Mouse (Mus musculus): ENCODE measurements around the gene Ext2. TPM values are rescaled to one million over a fixed set of nuclear protein-coding genes. Genes with fewer than 3 reads are reported as not detected.

The Ext2 gene
- total and polyA plus RNA-seq, 2 experiments from 2014 or later, result 34.9 to 70.3 TPM

DNA sequence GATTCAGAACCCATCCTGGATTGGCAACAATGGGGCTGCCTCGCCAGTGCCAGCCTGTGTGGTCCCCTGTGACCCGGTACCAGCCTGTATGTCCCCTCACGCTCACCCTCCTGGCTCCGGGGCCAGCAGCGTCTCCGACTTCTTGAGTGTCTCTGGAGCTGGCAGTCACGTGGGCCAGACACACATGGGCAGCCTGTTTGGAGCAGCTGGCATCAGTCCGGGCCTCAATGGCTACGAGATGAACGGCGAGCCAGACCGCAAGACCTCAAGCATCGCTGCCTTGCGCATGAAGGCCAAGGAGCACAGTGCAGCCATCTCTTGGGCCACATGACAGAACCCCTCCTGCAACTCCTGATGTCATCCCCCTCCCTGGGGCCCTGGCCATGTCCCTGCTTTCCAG lies 145.1 kb downstream of the Ext2 start:
- DNase-seq (ENCODE audit: low spot score), result no peak
- no peak overlapping the region for H3K9ac ChIP-seq (replicated peaks; ENCODE audit: low read length)
- no peak overlapping the region for H3K27ac ChIP-seq
- H3K4me3 ChIP-seq (ENCODE audit: low read length), result no peak overlapping the region
- no peaks in the 10 kb centered on the region for H3K4me1 ChIP-seq (ENCODE audit: insufficient read depth, low read length)
- H3K9me3 ChIP-seq (ENCODE audit: low read length), result no peaks in the 10 kb centered on the region
- H3K27me3 ChIP-seq (ENCODE audit: insufficient read depth, low read length), result no peaks in the 10 kb centered on the region
- WGBS, result 65% methylated on average over 14 of the region's 14 CpGs
- no peak overlapping the region for H3K4me2 ChIP-seq (ENCODE audit: low read depth, low read length)
- TF ChIP-seq CTCF (IDR thresholded peaks at IDR 0.05; ENCODE audit: low read depth), result no peak
- no peaks in the 10 kb centered on the region for H3K36me3 ChIP-seq (ENCODE audit: insufficient read depth, low read length)
- ATAC-seq, result 0 out of 2 replicates have a peak, but pooled peaks have one; percentile 41

DNA sequence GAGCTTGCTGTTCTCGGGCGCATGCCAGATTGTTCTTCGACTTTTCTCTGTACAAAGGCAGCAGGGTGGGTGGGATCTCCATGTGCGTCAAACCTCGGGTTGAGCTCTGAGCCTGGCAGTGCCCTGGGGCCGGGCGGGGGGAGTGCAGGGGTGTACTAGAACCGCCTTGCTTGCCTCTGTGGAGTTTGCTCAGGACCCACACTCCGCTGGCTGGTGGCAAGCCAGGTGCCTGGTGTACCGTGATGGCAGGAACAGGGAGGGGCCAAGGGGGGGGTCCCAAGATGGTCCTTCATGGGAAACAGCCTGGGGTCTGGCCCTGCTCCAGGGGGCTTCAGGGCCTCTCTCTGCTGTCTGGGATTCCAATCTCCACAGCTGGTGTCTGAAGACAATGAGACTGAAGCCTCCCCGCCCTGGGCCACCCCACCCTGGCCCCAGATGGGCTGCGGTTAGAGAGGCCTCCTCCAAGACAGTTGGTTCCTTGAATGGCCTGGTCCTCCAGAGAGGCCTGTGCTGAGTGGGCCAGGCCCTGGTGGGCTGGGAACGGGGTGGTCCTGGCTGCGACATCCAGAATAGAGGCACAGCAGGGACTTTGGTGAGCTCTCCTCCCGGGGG lies 150.7 kb downstream of the Ext2 start:
- WGBS, result 52% methylated on average over 15 of the region's 15 CpGs
- H3K27ac ChIP-seq, result no peak overlapping the region
- H3K36me3 ChIP-seq (ENCODE audit: insufficient read depth, low read length), result no peaks in the 10 kb centered on the region
- no peak for TF ChIP-seq CTCF (IDR thresholded peaks at IDR 0.05; ENCODE audit: low read depth)
- H3K27me3 ChIP-seq (ENCODE audit: insufficient read depth, low read length), result no peaks in the 10 kb centered on the region
- H3K9ac ChIP-seq (replicated peaks; ENCODE audit: low read length), result no peak overlapping the region
- H3K9me3 ChIP-seq (ENCODE audit: low read length), result no peaks in the 10 kb centered on the region
- DNase-seq (ENCODE audit: low spot score) (peak; percentile 20), ATAC-seq (peak; percentile 50)
- H3K4me1 ChIP-seq (ENCODE audit: insufficient read depth, low read length), result no peaks in the 10 kb centered on the region
- H3K4me3 ChIP-seq (ENCODE audit: low read length), result no peak overlapping the region
- H3K4me2 ChIP-seq (ENCODE audit: low read depth, low read length), result no peak overlapping the region

DNA sequence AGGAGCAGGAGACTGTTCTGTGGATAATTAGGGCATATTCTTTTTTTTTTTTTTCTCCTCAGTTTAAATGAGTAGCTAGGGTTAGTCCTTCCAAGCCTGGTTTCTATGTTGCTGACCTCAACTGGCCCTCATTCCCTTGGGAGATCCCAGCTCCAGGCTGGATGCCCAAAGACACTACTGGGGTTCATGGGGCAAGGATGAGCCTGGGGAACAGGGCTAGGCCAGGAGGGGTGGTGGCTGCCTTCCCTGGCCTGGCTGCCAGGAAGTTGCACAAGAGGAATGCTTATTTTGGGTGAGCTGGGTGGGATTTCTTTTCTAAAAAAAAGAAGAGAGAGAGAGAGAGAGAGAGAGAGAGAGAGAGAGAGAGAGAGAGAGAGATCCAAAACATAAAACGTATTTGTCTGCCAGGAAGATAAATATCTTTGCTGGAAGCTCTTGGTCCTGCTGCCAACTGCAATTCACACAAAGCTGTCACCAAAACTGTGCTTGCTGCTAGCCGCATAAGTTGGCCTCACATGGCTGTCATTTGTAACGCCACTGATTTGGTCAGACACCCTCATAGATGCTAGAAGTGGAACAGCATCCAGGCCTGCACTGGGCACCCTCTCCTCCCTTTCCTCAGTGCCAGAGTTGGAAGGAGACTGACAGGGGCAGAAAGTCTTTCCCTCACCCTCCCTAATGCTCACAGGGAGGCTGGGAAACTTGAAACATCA lies 156.1 kb downstream of the Ext2 start:
- H3K27ac ChIP-seq, result no peak overlapping the region
- H3K4me2 ChIP-seq (ENCODE audit: low read depth, low read length), result no peak overlapping the region
- no peaks in the 10 kb centered on the region for H3K9me3 ChIP-seq (ENCODE audit: low read length)
- DNase-seq (ENCODE audit: low spot score), result no peak
- no peak for TF ChIP-seq CTCF (IDR thresholded peaks at IDR 0.05; ENCODE audit: low read depth)
- H3K4me3 ChIP-seq (ENCODE audit: low read length), result no peak overlapping the region
- no peaks in the 10 kb centered on the region for H3K27me3 ChIP-seq (ENCODE audit: insufficient read depth, low read length)
- H3K4me1 ChIP-seq (ENCODE audit: insufficient read depth, low read length), result no peaks in the 10 kb centered on the region
- H3K36me3 ChIP-seq (ENCODE audit: insufficient read depth, low read length), result no peaks in the 10 kb centered on the region
- no peak overlapping the region for H3K9ac ChIP-seq (replicated peaks; ENCODE audit: low read length)
- 40% methylated on average over 3 of the region's 3 CpGs for WGBS
- no peak for ATAC-seq

DNA sequence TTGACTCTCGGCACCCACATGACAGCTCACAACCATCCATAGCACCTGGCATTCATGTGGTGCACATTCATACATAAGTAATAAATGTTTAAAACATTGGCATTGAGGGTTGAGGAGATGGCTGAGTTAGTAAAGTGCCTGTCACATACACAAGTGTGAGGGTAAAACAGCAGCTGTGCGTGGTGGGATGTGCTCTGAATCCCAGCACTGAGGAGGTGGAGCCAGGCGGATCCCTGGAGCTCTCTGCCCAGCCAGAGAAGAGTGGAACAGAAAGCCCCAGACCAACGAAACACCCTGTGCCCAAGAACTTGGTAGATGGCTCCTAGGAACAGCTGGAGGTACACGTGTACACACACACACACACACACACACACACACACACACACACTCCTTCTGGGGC lies 156.9 kb downstream of the Ext2 start:
- DNase-seq (ENCODE audit: low spot score) (no peak), ATAC-seq (no peak)
- no peak overlapping the region for H3K9ac ChIP-seq (replicated peaks; ENCODE audit: low read length)
- no peak overlapping the region for H3K27ac ChIP-seq
- no peaks in the 10 kb centered on the region for H3K9me3 ChIP-seq (ENCODE audit: low read length)
- H3K4me2 ChIP-seq (ENCODE audit: low read depth, low read length), result no peak overlapping the region
- TF ChIP-seq CTCF (IDR thresholded peaks at IDR 0.05; ENCODE audit: low read depth), result no peak
- H3K4me1 ChIP-seq (ENCODE audit: insufficient read depth, low read length), result no peaks in the 10 kb centered on the region
- H3K36me3 ChIP-seq (ENCODE audit: insufficient read depth, low read length), result no peaks in the 10 kb centered on the region
- WGBS, result 87% methylated on average over 5 of the region's 5 CpGs
- no peak overlapping the region for H3K4me3 ChIP-seq (ENCODE audit: low read length)
- H3K27me3 ChIP-seq (ENCODE audit: insufficient read depth, low read length), result no peaks in the 10 kb centered on the region

DNA sequence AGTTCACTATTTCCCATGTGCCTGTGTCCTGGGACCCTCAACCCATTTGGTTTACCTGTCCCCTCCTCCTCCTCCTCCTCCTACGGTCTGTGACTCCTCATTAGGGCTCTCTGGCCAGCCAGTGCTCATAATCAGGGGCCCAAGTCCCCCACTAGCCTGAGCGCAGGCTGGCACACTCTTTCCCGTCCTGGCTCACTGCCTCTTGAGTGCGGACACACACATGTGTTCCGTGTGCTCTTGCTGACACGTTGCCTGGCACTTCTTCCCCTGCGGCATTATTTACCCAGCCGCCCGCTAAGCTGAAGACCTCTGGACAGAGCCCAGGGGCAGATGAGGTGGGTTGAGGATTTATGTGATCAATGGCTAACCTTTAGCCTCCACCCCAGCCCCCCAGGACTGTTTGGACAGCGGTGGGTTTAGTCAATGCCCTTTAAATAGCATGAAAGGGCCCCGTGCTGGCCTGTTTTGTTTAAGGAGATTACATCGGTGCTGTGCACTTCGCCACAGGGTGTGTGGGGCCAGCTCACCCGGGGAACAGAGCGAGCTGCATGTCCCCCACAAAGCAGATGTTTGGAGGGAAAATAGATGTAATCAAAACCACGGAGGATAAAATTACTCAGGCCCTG lies 160.0 kb downstream of the Ext2 start:
- no peak for DNase-seq (ENCODE audit: low spot score)
- Histone ChIP-seq H3K4me2 (ENCODE audit: low read depth, low read length) (no peak overlapping the region), H3K4me3 (ENCODE audit: low read length) (no peak overlapping the region), H3K27ac (no peak overlapping the region), H3K9ac (replicated peaks; ENCODE audit: low read length) (no peak overlapping the region), H3K9me3 (ENCODE audit: low read length) (no peaks in the 10 kb centered on the region), H3K36me3 (ENCODE audit: insufficient read depth, low read length) (no peaks in the 10 kb centered on the region), H3K4me1 (ENCODE audit: insufficient read depth, low read length) (no peaks in the 10 kb centered on the region), H3K27me3 (ENCODE audit: insufficient read depth, low read length) (no peaks in the 10 kb centered on the region)
- no peak for ATAC-seq
- no peak for TF ChIP-seq CTCF (IDR thresholded peaks at IDR 0.05; ENCODE audit: low read depth)
- 16% methylated on average over 16 of the region's 16 CpGs for WGBS

DNA sequence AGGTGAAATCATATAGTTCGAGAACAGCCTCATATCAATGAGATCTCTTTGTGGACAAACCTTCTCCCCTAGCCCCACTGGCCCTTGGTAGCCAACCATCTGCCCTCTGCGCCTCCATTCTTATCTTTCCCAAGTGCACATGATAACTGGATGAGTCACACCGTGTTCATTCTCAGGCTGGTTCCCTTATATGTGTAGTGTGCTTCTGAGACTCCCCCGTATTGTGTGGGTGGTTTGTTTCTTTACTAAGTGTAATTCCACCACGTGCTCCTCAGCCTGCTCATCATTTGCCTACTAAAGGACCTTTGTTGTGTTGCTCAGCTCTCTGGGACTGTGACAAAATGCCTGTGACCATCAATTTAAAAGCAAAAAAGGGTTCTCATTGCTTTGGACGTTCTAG lies 161.3 kb downstream of the Ext2 start:
- Histone ChIP-seq H3K36me3 (ENCODE audit: insufficient read depth, low read length) (no peaks in the 10 kb centered on the region), H3K4me1 (ENCODE audit: insufficient read depth, low read length) (no peaks in the 10 kb centered on the region), H3K9ac (replicated peaks; ENCODE audit: low read length) (no peak overlapping the region), H3K27ac (no peak overlapping the region), H3K4me3 (ENCODE audit: low read length) (no peak overlapping the region), H3K27me3 (ENCODE audit: insufficient read depth, low read length) (no peaks in the 10 kb centered on the region), H3K4me2 (ENCODE audit: low read depth, low read length) (no peak overlapping the region), H3K9me3 (ENCODE audit: low read length) (no peaks in the 10 kb centered on the region)
- 84% methylated on average over 6 of the region's 6 CpGs for WGBS
- ATAC-seq (no peak), DNase-seq (ENCODE audit: low spot score) (no peak)
- no peak for TF ChIP-seq CTCF (IDR thresholded peaks at IDR 0.05; ENCODE audit: low read depth)

All from hindbrain, postnatal 0 days (tissue).